Mouse (Mus musculus): ENCODE measurements around the gene Lck. TPM values are rescaled to one million over a fixed set of nuclear protein-coding genes. Genes with fewer than 3 reads are reported as not detected.
A peak's percentile ranks its signal among the peaks of the same experiment; 100 is the strongest.

Lck gene
- polyA plus RNA-seq, 1 experiment = 109 TPM

DNA sequence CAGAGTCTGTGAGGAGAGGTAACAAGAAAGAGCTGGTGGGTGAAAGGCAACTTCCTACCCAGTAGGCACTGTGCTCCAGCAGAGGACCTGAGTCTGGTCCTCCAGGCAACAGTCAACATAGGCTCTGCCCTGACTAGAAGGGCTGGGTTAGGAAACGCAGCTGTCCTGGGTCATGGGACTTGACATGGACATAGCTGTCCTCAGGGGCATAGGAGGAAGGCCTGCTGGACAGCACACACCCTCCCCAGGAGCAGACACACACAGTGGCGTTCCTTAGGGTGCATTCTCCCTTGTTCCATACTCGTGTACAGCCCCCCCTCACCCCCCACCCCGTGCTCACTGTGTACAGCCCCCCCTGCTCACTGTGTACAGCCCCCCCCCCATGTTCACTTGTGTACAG lies 37.0 kb upstream of the Lck start:
- TF ChIP-seq CTCF (IDR thresholded peaks at IDR 0.05; ENCODE audit: extremely low read depth, insufficient read depth, insufficient read length, insufficient replicate concordance) = no peak
- peaks cover 12% of the 10 kb centered on the region for H3K36me3 ChIP-seq (ENCODE audit: control insufficient read depth, insufficient read depth, low read length)
- WGBS = 86% methylated on average over 4 of the region's 4 CpGs

DNA sequence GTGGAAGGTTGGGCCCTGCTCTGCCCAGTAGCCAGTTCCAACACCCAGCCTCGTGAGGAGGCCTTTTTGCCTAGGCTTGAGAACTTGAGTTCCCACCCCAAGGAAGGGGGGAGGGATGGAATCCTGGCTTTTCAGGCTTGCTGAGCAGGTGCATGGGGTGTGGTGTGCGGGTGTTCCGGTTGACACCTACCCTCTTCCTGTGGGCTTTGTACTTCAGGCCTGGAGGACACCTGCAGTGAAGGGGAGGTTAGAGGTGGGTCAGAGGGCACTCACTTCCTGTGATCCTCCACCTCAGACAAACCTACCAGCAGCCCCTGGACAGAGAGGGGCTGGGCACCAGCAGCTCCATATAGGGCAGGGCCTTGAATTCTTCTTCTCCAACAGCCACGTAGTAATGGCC lies 36.6 kb upstream of the Lck start:
- no peak overlapping the region for H3K4me3 ChIP-seq (ENCODE audit: extremely low read depth, insufficient read depth, insufficient read length)
- H3K27ac ChIP-seq (ENCODE audit: insufficient read depth, low read length) = peak overlapping the region; percentile 53
- H3K27me3 ChIP-seq (ENCODE audit: control insufficient read depth, insufficient read depth, low read length) = no peaks in the 10 kb centered on the region
- peaks cover 12% of the 10 kb centered on the region; the same call in 1 of the 2 replicates for H3K4me1 ChIP-seq (ENCODE audit: control insufficient read depth, insufficient read depth, insufficient read length)
- DNase-seq (ENCODE audit: low read depth in 1 of 2, low spot score in 2 of 2) = no peak
- H3K36me3 ChIP-seq (ENCODE audit: control insufficient read depth, insufficient read depth, low read length) = peaks cover 13% of the 10 kb centered on the region
- TF ChIP-seq CTCF (IDR thresholded peaks at IDR 0.05; ENCODE audit: extremely low read depth, insufficient read depth, insufficient read length, insufficient replicate concordance) (no peak), POLR2A (IDR thresholded peaks at IDR 0.05; ENCODE audit: low read depth, low read length) (no peak)
- WGBS = 65% methylated on average over 4 of the region's 4 CpGs

More for the DNA sequence above, 37.0 kb upstream of the Lck start:
- H3K4me3 ChIP-seq (ENCODE audit: extremely low read depth, insufficient read depth, insufficient read length) = no peak overlapping the region
- H3K27me3 ChIP-seq (ENCODE audit: control insufficient read depth, insufficient read depth, low read length) = no peaks in the 10 kb centered on the region
- peak overlapping the region; percentile 53 for H3K27ac ChIP-seq (ENCODE audit: insufficient read depth, low read length)
- no peak for DNase-seq (ENCODE audit: low read depth in 1 of 2, low spot score in 2 of 2)
- peaks cover 12% of the 10 kb centered on the region; the same call in 1 of the 2 replicates for H3K4me1 ChIP-seq (ENCODE audit: control insufficient read depth, insufficient read depth, insufficient read length)

DNA sequence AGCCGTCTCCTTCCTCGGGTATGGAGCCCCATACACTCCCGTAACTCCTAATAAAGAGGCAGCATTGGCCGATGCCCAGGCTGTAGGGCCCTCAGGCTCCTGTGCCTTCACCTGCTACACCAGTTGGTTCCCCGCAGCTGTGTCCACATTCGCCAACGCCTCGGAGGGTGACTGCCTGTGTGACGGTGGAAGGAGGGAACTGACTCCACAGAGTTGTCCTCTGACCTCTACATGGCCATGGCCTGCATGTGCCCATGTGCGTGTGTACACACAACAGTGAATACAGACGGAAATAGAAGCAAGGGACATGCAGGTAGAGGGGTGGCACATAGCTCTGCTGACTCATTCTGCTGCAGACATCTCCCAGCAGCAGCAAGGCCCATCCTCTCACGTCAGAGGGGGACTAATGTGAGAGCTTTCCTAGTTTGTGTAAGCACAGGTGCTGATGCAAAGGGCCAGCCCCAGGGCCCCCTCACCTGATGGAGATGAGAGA lies 35.7 kb upstream of the Lck start:
- no peaks in the 10 kb centered on the region for H3K27me3 ChIP-seq (ENCODE audit: control insufficient read depth, insufficient read depth, low read length)
- 74% methylated on average over 12 of the region's 12 CpGs for WGBS
- TF ChIP-seq CTCF (IDR thresholded peaks at IDR 0.05; ENCODE audit: extremely low read depth, insufficient read depth, insufficient read length, insufficient replicate concordance) (no peak), POLR2A (IDR thresholded peaks at IDR 0.05; ENCODE audit: low read depth, low read length) (no peak)
- peaks cover 13% of the 10 kb centered on the region for H3K36me3 ChIP-seq (ENCODE audit: control insufficient read depth, insufficient read depth, low read length)
- DNase-seq (ENCODE audit: low read depth in 1 of 2, low spot score in 2 of 2) = no peak
- H3K27ac ChIP-seq (ENCODE audit: insufficient read depth, low read length) = peak overlapping the region; percentile 15; the same call in 1 of the 2 replicates
- H3K4me3 ChIP-seq (ENCODE audit: extremely low read depth, insufficient read depth, insufficient read length) = no peak overlapping the region
- H3K4me1 ChIP-seq (ENCODE audit: control insufficient read depth, insufficient read depth, insufficient read length) = peaks cover 12% of the 10 kb centered on the region; the same call in 1 of the 2 replicates

DNA sequence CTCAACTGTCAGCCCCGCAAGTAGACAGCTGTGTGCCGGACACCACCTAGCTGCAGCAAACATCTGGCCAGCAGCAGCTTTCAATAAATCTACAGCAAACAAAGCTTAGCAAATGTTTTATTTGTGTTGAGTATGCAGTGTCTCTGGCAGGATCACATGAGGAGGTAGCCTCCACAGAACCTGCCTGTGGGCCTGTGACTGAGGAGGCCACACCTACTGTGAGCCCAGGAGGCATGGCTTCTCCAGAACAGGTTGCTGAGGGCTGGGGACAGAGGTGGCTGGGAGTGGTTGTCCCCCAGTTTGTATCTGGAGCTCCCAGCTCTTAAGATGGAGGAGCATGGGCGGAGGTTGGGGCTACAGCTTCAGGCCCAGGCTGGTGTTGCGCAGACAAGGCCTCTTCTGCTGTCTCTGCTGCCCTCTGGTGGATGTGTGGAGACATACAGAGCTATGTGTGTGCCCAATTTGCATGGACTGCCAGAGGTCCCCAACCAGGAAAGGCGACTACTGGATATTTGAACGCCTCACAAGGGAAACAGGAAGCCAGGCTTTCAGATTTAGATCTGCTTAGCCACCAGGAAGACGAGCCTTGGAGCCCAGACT lies 35.1 kb upstream of the Lck start:
- no peaks in the 10 kb centered on the region for H3K27me3 ChIP-seq (ENCODE audit: control insufficient read depth, insufficient read depth, low read length)
- 42% methylated on average over 7 of the region's 7 CpGs for WGBS
- peaks cover 16% of the 10 kb centered on the region for H3K36me3 ChIP-seq (ENCODE audit: control insufficient read depth, insufficient read depth, low read length)
- no peak overlapping the region for H3K4me3 ChIP-seq (ENCODE audit: extremely low read depth, insufficient read depth, insufficient read length)
- TF ChIP-seq CTCF (IDR thresholded peaks at IDR 0.05; ENCODE audit: extremely low read depth, insufficient read depth, insufficient read length, insufficient replicate concordance) (peak; percentile 91), POLR2A (IDR thresholded peaks at IDR 0.05; ENCODE audit: low read depth, low read length) (no peak)
- peaks cover 12% of the 10 kb centered on the region; the same call in 1 of the 2 replicates for H3K4me1 ChIP-seq (ENCODE audit: control insufficient read depth, insufficient read depth, insufficient read length)
- peak; percentile 66 to 78 for DNase-seq (ENCODE audit: low read depth in 1 of 2, low spot score in 2 of 2)
- no peak overlapping the region for H3K27ac ChIP-seq (ENCODE audit: insufficient read depth, low read length)

DNA sequence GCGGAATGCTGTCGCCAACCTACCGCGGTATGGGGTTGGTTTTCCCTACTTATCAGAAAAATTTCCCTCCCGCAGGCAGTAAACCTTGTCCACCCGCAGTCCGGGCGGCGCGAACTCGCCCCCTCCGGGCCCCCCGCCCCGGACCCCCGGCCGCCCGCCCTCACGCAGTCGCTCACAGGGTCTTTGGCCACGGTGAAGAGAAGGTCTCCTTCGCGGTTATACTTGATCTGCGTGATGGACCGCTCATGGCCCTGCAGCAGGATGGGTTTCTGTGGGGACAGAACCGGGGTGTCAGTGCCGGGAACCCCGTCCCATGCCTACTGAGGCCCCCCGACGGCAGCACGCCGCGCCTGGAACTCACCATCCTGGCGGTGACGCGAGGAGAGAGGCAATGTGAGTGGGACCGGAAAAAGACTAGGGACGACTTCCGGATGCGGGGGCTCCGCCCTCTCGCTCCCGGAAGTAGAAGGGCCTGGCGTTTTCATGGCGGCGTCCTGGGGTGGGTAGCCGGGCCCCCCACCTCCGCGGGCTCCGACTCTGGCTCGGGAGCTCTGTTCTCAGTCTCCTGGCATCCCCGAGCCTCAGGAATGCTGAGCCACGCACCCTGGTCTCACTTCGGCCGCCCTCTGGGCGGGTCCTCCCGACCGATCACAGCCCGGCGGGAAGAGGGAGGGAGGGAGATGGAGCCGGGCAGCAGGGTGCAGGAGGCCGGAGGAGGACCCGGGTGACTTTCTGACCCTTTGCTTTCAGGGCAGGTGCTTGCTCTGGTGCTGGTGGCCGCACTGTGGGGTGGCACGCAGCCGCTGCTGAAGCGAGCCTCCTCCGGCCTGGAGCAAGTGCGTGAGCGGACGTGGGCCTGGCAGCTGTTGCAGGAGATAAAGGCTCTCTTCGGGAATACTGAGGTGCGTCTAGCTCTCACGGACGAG lies 27.1 kb upstream of the Lck start, which contains the start of the genes Eif3i and Tmem234:
Eif3i (minus strand) TSS at position 416 of the 926 bp plus-strand sequence.
Tmem234 (plus strand) TSS at position 436 of the 926 bp plus-strand sequence.
- H3K27ac ChIP-seq (ENCODE audit: insufficient read depth, low read length) = peak within 1 kb of the TSS; percentile 60
- H3K27me3 ChIP-seq (ENCODE audit: control insufficient read depth, insufficient read depth, low read length) = no peaks in the 10 kb centered on the region
- no peak for TF ChIP-seq CTCF (IDR thresholded peaks at IDR 0.05; ENCODE audit: extremely low read depth, insufficient read depth, insufficient read length, insufficient replicate concordance)
- TF ChIP-seq POLR2A (IDR thresholded peaks at IDR 0.05; ENCODE audit: low read depth, low read length) = peak; percentile 56
- H3K4me1 ChIP-seq (ENCODE audit: control insufficient read depth, insufficient read depth, insufficient read length) = peaks cover 3% of the 10 kb centered on the region; the same call in 1 of the 2 replicates
- H3K4me3 ChIP-seq (ENCODE audit: extremely low read depth, insufficient read depth, insufficient read length) = peak within 1 kb of the TSS; percentile 94
- WGBS = under 1% methylated on average over 74 of the region's 74 CpGs
- peaks cover 10% of the 10 kb centered on the region for H3K36me3 ChIP-seq (ENCODE audit: control insufficient read depth, insufficient read depth, low read length)
- peak; percentile 68 to 80 for DNase-seq (ENCODE audit: low read depth in 1 of 2, low spot score in 2 of 2)

DNA sequence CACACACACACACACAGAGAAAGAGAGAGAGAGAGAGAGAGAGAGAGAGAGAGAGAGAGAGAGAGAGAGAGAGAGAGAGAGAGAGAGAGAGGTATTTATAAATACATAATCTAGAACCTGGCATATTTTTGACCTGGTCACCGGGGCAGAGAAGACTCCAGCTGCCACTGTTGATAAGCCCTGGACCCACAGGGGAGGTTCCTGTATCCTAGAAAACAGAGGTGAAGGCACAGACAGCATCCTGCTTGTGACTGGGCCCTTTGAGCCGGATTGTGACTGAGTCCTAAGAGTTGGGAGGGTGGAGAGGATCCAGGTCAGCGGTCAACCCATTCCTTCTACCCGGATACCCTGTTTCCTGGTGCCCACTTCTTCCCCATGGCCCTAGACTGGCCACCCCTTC lies 15.4 kb upstream of the Lck start:
- TF ChIP-seq POLR2A (IDR thresholded peaks at IDR 0.05; ENCODE audit: low read depth, low read length) (no peak), CTCF (IDR thresholded peaks at IDR 0.05; ENCODE audit: extremely low read depth, insufficient read depth, insufficient read length, insufficient replicate concordance) (no peak)
- no peak overlapping the region for H3K27ac ChIP-seq (ENCODE audit: insufficient read depth, low read length)
- WGBS = 64% methylated on average over 4 of the region's 4 CpGs

More for the DNA sequence above, 15.4 kb upstream of the Lck start:
- DNase-seq (ENCODE audit: low read depth in 1 of 2, low spot score in 2 of 2) = no peak
- peaks cover 21% of the 10 kb centered on the region for H3K36me3 ChIP-seq (ENCODE audit: control insufficient read depth, insufficient read depth, low read length)
- H3K4me1 ChIP-seq (ENCODE audit: control insufficient read depth, insufficient read depth, insufficient read length) = no peaks in the 10 kb centered on the region; the same call in 1 of the 2 replicates
- H3K27me3 ChIP-seq (ENCODE audit: control insufficient read depth, insufficient read depth, low read length) = no peaks in the 10 kb centered on the region
- H3K4me3 ChIP-seq (ENCODE audit: extremely low read depth, insufficient read depth, insufficient read length) = no peak overlapping the region

All from spleen, adult 2 months (tissue).